Mouse (Mus musculus) intestine, postnatal 0 days (tissue): ENCODE results near the gene Ntpcr. TPM values are rescaled to one million over a fixed set of nuclear protein-coding genes. Genes with fewer than 3 reads are reported as not detected.

Experiments used
- ATAC-seq: fragments of 200-750 bp; cut with Nextera tagmentation; 2 replicates; pipeline ENCODE4 v1.8.0; 2017; ENCODE audit warnings: mild to moderate bottlenecking, moderate TSS enrichment, moderate library complexity
- H3K27ac ChIP-seq: fragments of 300-500 bp; sonication (generic); 2 replicates; pipeline ENCODE4 v1.5.1; 2014; ENCODE audit warnings: mild to moderate bottlenecking, low read depth, low read length, moderate library complexity
- H3K27me3 ChIP-seq: fragments of 300-500 bp; sonication (generic); replicated peaks from 2 replicates; pipeline ENCODE4 v1.6.1; 2014; ENCODE audit warnings: low read length, mixed read lengths; ENCODE audit not compliant: control insufficient read depth, insufficient read depth
- H3K36me3 ChIP-seq: fragments of 300-500 bp; sonication (generic); 2 replicates; pipeline ENCODE4 v1.6.1; 2014; ENCODE audit warnings: mild to moderate bottlenecking, moderate library complexity; ENCODE audit not compliant: control insufficient read depth, insufficient read depth
- H3K4me1 ChIP-seq: fragments of 300-500 bp; sonication (generic); replicated peaks from 2 replicates; pipeline ENCODE4 v1.6.1; 2014; ENCODE audit warnings: antibody characterized with exemption, low read length, mixed read lengths; ENCODE audit not compliant: control insufficient read depth, insufficient read depth
- H3K4me2 ChIP-seq: fragments of 300-500 bp; sonication (generic); replicated peaks from 2 replicates; pipeline ENCODE4 v1.6.1; 2014; ENCODE audit warnings: low read depth, mild to moderate bottlenecking, moderate library complexity
- H3K4me3 ChIP-seq: fragments of 300-500 bp; sonication (generic); 2 replicates; pipeline ENCODE4 v1.5.1; 2014; ENCODE audit warnings: low read depth, low read length
- H3K9ac ChIP-seq: fragments of 300-500 bp; sonication (generic); 2 replicates; pipeline ENCODE4 v1.6.1; 2014; ENCODE audit warnings: mild to moderate bottlenecking, low read depth, low read length
- H3K9me3 ChIP-seq: fragments of 300-500 bp; sonication (generic); 2 replicates; pipeline ENCODE4 v1.6.1; 2016; ENCODE audit warnings: mixed run types; ENCODE audit not compliant: control insufficient read depth
- CTCF ChIP-seq: sonication (generic); IDR thresholded peaks from 2 replicates; pipeline ENCODE4 v1.5.1; 2016; ENCODE audit warnings: low read depth, mild to moderate bottlenecking, control low read depth, antibody characterized with exemption, moderate library complexity
- WGBS: fragments of 180-500 bp; shearing (Covaris S2); extraction: QIAGEN DNeasy Blood & Tissue Kit; methylation state at CpG from one replicate; pipeline ENCODE4 v1.1.7; 2014; 5-methylcytosine and 5-hydroxymethylcytosine counted together
- polyA plus RNA-seq: library from polyadenylated mRNA; unstranded; fragments of >200 nt; fragmentation: Nextera tagmentation; extraction: Ambion mirVana; gene quantifications from 2 replicates; pipeline ENCODE4 v1.2.1, GENCODE M21; 2015

Gene Ntpcr
- polyA plus RNA-seq, 1 experiment from 2014 or later, result 23.9 TPM

DNA sequence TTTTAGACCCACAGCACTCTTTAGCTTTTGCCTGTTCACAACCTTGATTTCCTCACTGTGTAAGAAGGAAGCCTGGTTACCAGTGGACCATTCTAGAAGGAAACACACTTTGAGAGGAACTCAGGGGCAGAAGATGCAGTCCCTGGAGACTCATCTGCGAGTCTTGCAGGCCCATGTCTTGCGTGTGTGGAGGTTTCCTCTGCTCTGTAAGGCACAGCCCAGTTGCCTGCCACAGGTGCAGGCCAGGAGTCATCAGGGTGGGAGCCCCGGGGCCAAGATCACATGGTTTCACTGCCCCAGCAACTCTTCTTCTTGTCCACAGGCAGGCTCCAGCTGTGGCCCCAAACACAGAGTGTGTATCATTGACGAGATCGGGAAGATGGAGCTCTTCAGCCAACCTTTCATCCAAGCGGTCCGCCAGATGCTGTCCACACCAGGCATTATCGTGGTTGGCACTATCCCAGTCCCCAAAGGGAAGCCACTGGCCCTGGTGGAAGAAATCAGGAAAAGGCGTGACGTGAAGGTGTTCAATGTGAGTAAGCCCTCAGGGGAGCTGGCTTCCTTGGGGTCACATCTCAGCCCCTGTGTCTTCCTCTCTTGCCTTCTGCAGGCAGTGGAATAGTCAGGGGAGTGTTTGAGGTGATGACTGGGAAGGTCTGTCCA is 15.3 kb downstream of the Ntpcr start:
- 93% methylated on average over 10 of the region's 10 CpGs for WGBS
- no peak for TF ChIP-seq CTCF
- Histone ChIP-seq H3K4me1 (no peaks in the 10 kb centered on the region), H3K4me3 (no peak overlapping the region), H3K36me3 (peaks cover 7% of the 10 kb centered on the region; the same call in 1 of the 2 replicates), H3K9ac (no peak overlapping the region), H3K27ac (no peak overlapping the region), H3K4me2 (no peak overlapping the region), H3K27me3 (no peaks in the 10 kb centered on the region), H3K9me3 (no peaks in the 10 kb centered on the region)
- no peak for ATAC-seq

GRCm38 (mm10) chr8:125747390-125747789 is 17.6 kb downstream of the Ntpcr start:
- no peak for ATAC-seq
- Histone ChIP-seq H3K9me3 (no peaks in the 10 kb centered on the region), H3K36me3 (peaks cover 7% of the 10 kb centered on the region; the same call in 1 of the 2 replicates), H3K9ac (no peak overlapping the region), H3K27me3 (no peaks in the 10 kb centered on the region), H3K27ac (no peak overlapping the region), H3K4me3 (no peak overlapping the region), H3K4me1 (no peaks in the 10 kb centered on the region), H3K4me2 (no peak overlapping the region)
- no peak for TF ChIP-seq CTCF
- 69% methylated on average over 8 of the region's 8 CpGs for WGBS

GRCm38 (mm10) chr8:125750846-125751245 is 21.1 kb downstream of the Ntpcr start:
- Histone ChIP-seq H3K9me3 (no peaks in the 10 kb centered on the region), H3K4me3 (no peak overlapping the region), H3K4me1 (no peaks in the 10 kb centered on the region), H3K9ac (no peak overlapping the region), H3K27ac (no peak overlapping the region), H3K4me2 (no peak overlapping the region), H3K36me3 (no peaks in the 10 kb centered on the region; the same call in 1 of the 2 replicates), H3K27me3 (no peaks in the 10 kb centered on the region)
- no peak for TF ChIP-seq CTCF
- no peak for ATAC-seq
- WGBS, result 67% methylated on average over 8 of the region's 8 CpGs

DNA sequence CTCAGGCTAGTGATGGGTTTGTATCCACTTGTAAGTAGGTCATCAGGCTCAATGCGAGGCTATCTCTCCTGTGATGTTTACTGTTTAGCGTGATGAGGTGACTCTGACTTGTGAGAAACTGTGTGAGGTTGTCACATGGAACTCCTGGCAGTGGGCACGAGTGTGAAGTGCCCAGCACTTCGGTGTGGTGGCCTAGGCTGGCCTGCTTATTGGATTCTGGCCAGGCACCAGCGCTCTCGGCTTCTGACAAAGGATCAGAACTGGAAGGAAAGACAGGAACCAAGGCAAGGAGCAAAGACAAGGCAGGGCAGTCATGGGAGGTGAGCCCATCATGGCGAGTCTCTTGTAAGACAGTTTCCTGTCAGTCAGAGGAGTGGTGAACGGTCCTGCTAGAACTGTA is 26.1 kb downstream of the Ntpcr start:
- no peaks in the 10 kb centered on the region for H3K27me3 ChIP-seq
- H3K4me3 ChIP-seq, result no peak overlapping the region
- no peaks in the 10 kb centered on the region for H3K9me3 ChIP-seq
- H3K36me3 ChIP-seq, result no peaks in the 10 kb centered on the region
- ATAC-seq, result no peak
- H3K4me2 ChIP-seq, result no peak overlapping the region
- no peaks in the 10 kb centered on the region for H3K4me1 ChIP-seq
- no peak for TF ChIP-seq CTCF
- WGBS, result 72% methylated on average over 8 of the region's 8 CpGs
- H3K27ac ChIP-seq, result no peak overlapping the region
- no peak overlapping the region for H3K9ac ChIP-seq

DNA sequence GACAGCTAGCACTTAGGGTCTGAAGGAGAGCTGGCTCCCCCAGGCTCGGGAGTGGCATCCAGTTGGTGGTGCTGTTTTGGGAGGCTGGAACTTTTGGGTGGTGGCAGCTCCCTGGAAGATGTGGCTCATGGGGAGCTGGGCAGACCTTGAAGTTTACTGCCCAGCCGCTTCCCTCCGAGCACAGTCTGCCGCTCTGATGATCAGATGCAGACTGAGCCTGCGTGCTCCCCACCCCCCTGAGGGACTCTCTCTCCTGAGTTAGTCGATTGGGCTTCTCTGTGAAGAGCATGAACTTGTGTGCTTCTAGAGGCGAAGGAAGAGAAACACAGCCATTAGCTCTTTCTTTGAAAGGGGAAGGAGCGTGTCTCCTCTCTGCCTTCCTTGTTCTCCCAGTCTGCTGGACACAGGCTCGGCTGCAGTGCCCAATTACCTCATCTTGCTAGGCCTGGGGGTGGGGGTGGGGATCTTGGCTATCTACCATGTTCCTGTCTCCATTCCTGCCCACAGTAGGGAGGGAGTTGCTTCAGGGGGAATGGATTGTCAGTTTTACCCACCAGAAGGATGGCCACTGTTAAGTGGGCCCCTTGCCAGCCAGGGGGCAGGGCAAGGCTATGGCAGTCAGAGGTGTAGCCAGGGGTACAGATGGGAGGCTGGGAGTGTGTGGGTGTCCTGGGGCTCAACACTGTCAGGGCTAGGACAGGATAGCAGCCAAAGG is 26.8 kb downstream of the Ntpcr start:
- TF ChIP-seq CTCF, result no peak
- Histone ChIP-seq H3K27me3 (no peaks in the 10 kb centered on the region), H3K27ac (no peak overlapping the region), H3K4me1 (no peaks in the 10 kb centered on the region), H3K4me3 (no peak overlapping the region), H3K36me3 (no peaks in the 10 kb centered on the region), H3K9ac (no peak overlapping the region), H3K9me3 (no peaks in the 10 kb centered on the region), H3K4me2 (no peak overlapping the region)
- ATAC-seq, result no peak
- 50% methylated on average over 9 of the region's 9 CpGs for WGBS

GRCm38 (mm10) chr8:125757106-125757496 is 27.3 kb downstream of the Ntpcr start:
- no peak for TF ChIP-seq CTCF
- H3K27ac ChIP-seq, result no peak overlapping the region
- H3K4me2 ChIP-seq, result no peak overlapping the region
- no peaks in the 10 kb centered on the region for H3K27me3 ChIP-seq
- no peak for ATAC-seq
- no peak overlapping the region for H3K4me3 ChIP-seq
- no peaks in the 10 kb centered on the region for H3K36me3 ChIP-seq
- WGBS, result 68% methylated on average over 1 of the region's 1 CpGs
- H3K9me3 ChIP-seq, result no peaks in the 10 kb centered on the region
- no peaks in the 10 kb centered on the region for H3K4me1 ChIP-seq
- H3K9ac ChIP-seq, result no peak overlapping the region
